Mouse (Mus musculus): ENCODE data around the gene Naaa. TPM values are rescaled to one million over a fixed set of nuclear protein-coding genes. Genes with fewer than 3 reads are reported as not detected.

Naaa gene
- polyA plus RNA-seq, 1 experiment from 2014 or later: 6.7 TPM

DNA sequence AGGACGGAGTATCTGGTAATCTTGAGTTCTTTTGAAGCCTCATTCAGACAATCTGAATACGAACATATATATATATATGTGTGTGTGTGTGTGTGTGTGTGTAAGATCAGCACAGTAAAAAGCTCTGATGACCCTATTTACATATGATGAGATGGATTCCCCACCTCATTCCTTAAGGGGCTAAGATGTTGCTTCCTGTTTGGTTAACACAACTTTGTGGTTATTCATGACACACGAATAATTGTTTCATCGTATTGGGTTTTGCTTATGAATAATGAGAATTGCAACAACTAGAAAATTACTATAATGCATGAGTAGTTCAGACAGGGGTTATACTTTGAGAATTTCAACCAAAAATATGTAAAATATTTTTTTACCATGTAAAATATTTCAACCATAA is 62.7 kb downstream of the Naaa start, which contains the start of gene U90926:
Gene U90926 (minus strand): TSS at position 101 of the 400 bp plus-strand sequence.
- no peaks in the 10 kb centered on the region for H3K36me3 ChIP-seq (ENCODE audit: control insufficient read depth, insufficient read depth, low read length)
- H3K9me3 ChIP-seq (ENCODE audit: control insufficient read depth, low read length): no peaks in the 10 kb centered on the region
- ATAC-seq (ENCODE audit: insufficient number of reproducible peaks, low FRiP score, low TSS enrichment, low read depth) (no peak), DNase-seq (ENCODE audit: low spot score) (no peak)
- H3K4me3 ChIP-seq (ENCODE audit: low read depth, low read length): no peak within 1 kb of the TSS
- H3K4me1 ChIP-seq (ENCODE audit: control insufficient read depth, insufficient read depth, low read length): no peaks in the 10 kb centered on the region
- H3K27me3 ChIP-seq (ENCODE audit: control insufficient read depth, insufficient read depth, low read length): no peaks in the 10 kb centered on the region
- 95% methylated on average over 4 of the region's 4 CpGs for WGBS
- no peak within 1 kb of the TSS for H3K27ac ChIP-seq (replicated peaks; ENCODE audit: low read depth, low read length)
- H3K9ac ChIP-seq (ENCODE audit: low read length): no peak within 1 kb of the TSS
- H3K4me2 ChIP-seq (ENCODE audit: low read depth, severe bottlenecking): no peak within 1 kb of the TSS

GRCm38 (mm10) chr5:92212231-92212630 is 65.7 kb downstream of the Naaa start:
- ATAC-seq (ENCODE audit: insufficient number of reproducible peaks, low FRiP score, low TSS enrichment, low read depth) (no peak), DNase-seq (ENCODE audit: low spot score) (no peak)
- 94% methylated on average over 4 of the region's 4 CpGs for WGBS
- H3K9me3 ChIP-seq (ENCODE audit: control insufficient read depth, low read length): no peaks in the 10 kb centered on the region
- no peak overlapping the region for H3K4me2 ChIP-seq (ENCODE audit: low read depth, severe bottlenecking)
- H3K27ac ChIP-seq (replicated peaks; ENCODE audit: low read depth, low read length): no peak overlapping the region
- H3K36me3 ChIP-seq (ENCODE audit: control insufficient read depth, insufficient read depth, low read length): no peaks in the 10 kb centered on the region
- no peaks in the 10 kb centered on the region for H3K4me1 ChIP-seq (ENCODE audit: control insufficient read depth, insufficient read depth, low read length)
- H3K27me3 ChIP-seq (ENCODE audit: control insufficient read depth, insufficient read depth, low read length): no peaks in the 10 kb centered on the region
- no peak overlapping the region for H3K4me3 ChIP-seq (ENCODE audit: low read depth, low read length)
- H3K9ac ChIP-seq (ENCODE audit: low read length): no peak overlapping the region

GRCm38 (mm10) chr5:92210205-92210604 is 67.8 kb downstream of the Naaa start:
- no peak for ATAC-seq (ENCODE audit: insufficient number of reproducible peaks, low FRiP score, low TSS enrichment, low read depth)
- Histone ChIP-seq H3K36me3 (ENCODE audit: control insufficient read depth, insufficient read depth, low read length) (no peaks in the 10 kb centered on the region; the same call in 1 of the 2 replicates), H3K27me3 (ENCODE audit: control insufficient read depth, insufficient read depth, low read length) (no peaks in the 10 kb centered on the region), H3K9ac (ENCODE audit: low read length) (no peak overlapping the region), H3K4me3 (ENCODE audit: low read depth, low read length) (no peak overlapping the region), H3K27ac (replicated peaks; ENCODE audit: low read depth, low read length) (no peak overlapping the region), H3K4me2 (ENCODE audit: low read depth, severe bottlenecking) (no peak overlapping the region), H3K4me1 (ENCODE audit: control insufficient read depth, insufficient read depth, low read length) (no peaks in the 10 kb centered on the region), H3K9me3 (ENCODE audit: control insufficient read depth, low read length) (no peaks in the 10 kb centered on the region)
- 66% methylated on average over 8 of the region's 8 CpGs for WGBS
- no peak for DNase-seq (ENCODE audit: low spot score)

Other genes with a start within 250 kb of the Naaa start
- gene Cdkl2, start 234.3 kb downstream of the Naaa start, polyA plus RNA-seq (2014; fragmentation: Nextera tagmentation; extraction: Ambion mirVana): 0.20 and 0.28 TPM in 2 replicates
- 256 TPM in 2 replicates for gene G3bp2, start 194.5 kb downstream of the Naaa start, polyA plus RNA-seq (2014; fragmentation: Nextera tagmentation; extraction: Ambion mirVana)
- gene Uso1, start 140.2 kb downstream of the Naaa start, polyA plus RNA-seq (2014; fragmentation: Nextera tagmentation; extraction: Ambion mirVana): 29.4 and 31.5 TPM in 2 replicates
- not detected in 2 replicates for gene U90926, start 62.8 kb downstream of the Naaa start, polyA plus RNA-seq (2014; fragmentation: Nextera tagmentation; extraction: Ambion mirVana)
- gene Ppef2, start 21.9 kb downstream of the Naaa start, polyA plus RNA-seq (2014; fragmentation: Nextera tagmentation; extraction: Ambion mirVana): 0.08 TPM in 1 of 2 replicates, not detected in the other
- 44.1 and 45.3 TPM in 2 replicates for gene Sdad1, start 32.3 kb upstream of the Naaa start, polyA plus RNA-seq (2014; fragmentation: Nextera tagmentation; extraction: Ambion mirVana)
- not detected in 2 replicates for gene Cxcl9, start 49.9 kb upstream of the Naaa start, polyA plus RNA-seq (2014; fragmentation: Nextera tagmentation; extraction: Ambion mirVana)
- 1.8 and 2.5 TPM in 2 replicates for gene Art3, start 53.7 kb upstream of the Naaa start, polyA plus RNA-seq (2014; fragmentation: Nextera tagmentation; extraction: Ambion mirVana)
- gene Cxcl10, start 70.7 kb upstream of the Naaa start, polyA plus RNA-seq (2014; fragmentation: Nextera tagmentation; extraction: Ambion mirVana): 1.2 and 1.3 TPM in 2 replicates
- 77.4 and 77.5 TPM in 2 replicates for gene Nup54, start 157.0 kb upstream of the Naaa start, polyA plus RNA-seq (2014; fragmentation: Nextera tagmentation; extraction: Ambion mirVana)
- gene Scarb2, start 228.7 kb upstream of the Naaa start, polyA plus RNA-seq (2014; fragmentation: Nextera tagmentation; extraction: Ambion mirVana): 6.3 and 7.0 TPM in 2 replicates